Mouse (Mus musculus): ENCODE data around the gene Bloc1s1.

Bloc1s1 gene

GRCm38 (mm10) chr10:128904812-128905211, 19.0 kb downstream of the Bloc1s1 start:
- DNase-seq, result no peak

GRCm38 (mm10) chr10:128902409-128902988, 21.3 kb downstream of the Bloc1s1 start:
- no peak for DNase-seq

GRCm38 (mm10) chr10:128901409-128901808, 22.4 kb downstream of the Bloc1s1 start:
- no peak for DNase-seq

- DNase-seq, result no peak
Observed at GRCm38 (mm10) chr10:128900698-128901097, 23.1 kb downstream of the Bloc1s1 start, which contains the start of gene Cd63. TSS of gene Cd63 (plus strand) at chr10:128900989.

- DNase-seq, result no peak
Observed at GRCm38 (mm10) chr10:128899759-128900490, 23.9 kb downstream of the Bloc1s1 start.

DNA sequence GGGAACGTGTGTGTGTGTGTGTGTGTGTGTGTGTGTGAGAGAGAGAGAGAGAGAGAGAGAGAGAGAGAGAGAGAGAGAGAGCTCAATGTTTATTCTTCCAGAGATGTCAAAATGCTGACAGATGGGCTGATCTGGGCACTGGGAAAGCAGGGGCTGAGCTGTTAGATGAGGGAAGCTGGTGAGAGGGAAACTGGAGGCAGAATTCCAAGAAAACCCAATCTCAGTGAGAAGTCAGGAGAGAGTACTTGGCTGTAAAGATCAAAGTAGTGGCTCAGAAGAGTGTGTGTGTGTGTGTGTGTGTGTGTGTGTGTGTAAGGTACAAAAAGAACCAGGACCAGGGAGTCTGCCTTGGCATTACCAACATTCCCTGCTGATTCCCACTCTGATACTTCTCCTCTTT, 26.3 kb downstream of the Bloc1s1 start:
- DNase-seq, result no peak

DNA sequence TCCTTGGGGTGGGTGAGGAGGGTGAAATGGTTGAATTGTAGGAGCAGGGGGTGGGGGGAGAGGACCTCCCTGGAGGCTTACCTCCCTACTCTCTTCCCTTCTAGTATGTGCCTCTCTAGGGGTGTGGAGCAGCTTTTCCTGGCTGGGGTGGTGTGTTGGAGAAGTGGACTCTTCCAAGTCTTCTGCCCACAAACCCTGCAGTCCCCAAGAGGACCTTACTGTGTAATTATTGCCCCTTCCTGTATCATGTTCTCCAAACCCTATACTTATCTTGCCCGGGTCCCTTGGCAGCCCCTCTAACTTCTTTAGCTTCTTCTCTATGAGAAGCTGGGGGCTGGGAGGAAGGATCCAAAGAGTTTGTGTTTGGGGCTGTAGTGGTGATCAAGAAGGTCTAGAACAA, 27.0 kb downstream of the Bloc1s1 start:
- DNase-seq, result no peak

DNA sequence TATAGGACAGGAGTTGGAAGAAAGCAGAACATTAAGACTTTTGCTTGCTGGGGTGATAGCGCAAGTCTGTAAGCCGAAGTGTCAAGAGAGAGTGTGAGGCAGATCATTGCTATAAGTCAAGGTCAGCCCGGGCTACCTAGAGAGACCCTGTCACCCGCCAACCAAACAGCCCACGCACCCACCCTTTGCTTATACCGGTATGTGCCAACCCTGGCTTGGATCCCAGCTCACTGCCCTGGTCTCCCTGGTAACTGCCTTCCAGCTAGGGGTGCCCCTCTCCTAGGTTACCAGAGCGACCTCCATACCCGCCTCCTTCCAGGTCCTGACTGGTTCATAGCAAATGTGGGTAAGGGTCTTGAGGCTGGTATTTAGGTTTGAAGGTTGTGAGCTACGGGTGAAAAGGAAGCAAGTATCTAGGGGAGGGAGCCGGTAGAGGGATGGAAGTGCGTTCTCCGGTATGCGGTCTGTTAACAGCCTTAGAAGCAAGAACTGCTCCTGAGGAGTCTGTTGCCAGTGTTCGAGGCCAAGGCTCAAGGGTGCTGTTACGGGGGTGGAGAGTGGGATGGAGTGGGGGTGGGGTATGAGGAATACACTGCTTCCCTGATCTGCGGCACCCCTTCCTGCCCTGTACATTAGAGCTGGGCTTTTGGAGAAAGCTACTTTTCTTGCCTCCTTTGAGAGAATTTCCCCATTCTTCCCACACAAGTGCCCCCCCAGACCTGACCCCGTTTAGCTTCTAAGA, 27.7 kb downstream of the Bloc1s1 start:
- DNase-seq, result peak; percentile 34

DNA sequence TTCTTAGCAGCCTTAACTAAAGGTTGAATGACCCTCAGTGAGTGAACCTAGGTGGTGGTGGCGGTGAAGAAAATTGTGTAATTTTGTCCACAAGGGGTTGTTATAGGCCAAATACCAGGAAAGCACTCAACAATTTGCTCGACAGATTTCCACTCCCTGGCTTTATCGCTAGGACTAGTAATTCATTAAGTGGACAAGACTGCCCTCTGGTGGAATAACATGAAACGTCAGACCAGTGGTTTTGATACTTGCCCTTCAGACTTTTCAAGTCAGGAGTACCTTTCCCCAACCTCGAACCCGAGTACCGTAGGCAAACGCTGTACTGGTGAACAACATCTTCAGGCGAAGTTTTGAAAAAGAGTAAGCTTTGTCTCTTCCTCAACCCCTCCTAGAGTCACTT, 28.4 kb downstream of the Bloc1s1 start:
- peak; percentile 43 for DNase-seq

DNA sequence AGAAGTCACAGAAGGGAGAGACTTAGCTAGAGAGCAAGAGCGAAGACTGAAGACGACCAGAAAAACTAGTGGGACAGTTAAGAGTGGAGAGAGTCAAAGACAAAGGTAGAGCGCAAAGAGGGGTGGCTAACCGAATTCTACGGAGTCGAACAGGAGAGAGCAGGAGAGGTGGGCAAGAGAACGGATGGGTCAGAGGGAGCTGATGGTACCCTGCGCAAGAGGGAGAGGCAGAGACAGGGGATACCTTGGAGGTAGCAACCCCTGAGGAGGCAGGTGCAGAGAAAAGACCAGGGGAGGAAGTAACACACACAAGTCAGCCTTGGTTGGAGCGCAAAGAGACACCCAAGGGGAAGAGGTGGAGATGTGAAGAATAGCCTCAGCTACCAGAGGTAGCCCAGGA, 31.6 kb downstream of the Bloc1s1 start:
- DNase-seq, result no peak

DNA sequence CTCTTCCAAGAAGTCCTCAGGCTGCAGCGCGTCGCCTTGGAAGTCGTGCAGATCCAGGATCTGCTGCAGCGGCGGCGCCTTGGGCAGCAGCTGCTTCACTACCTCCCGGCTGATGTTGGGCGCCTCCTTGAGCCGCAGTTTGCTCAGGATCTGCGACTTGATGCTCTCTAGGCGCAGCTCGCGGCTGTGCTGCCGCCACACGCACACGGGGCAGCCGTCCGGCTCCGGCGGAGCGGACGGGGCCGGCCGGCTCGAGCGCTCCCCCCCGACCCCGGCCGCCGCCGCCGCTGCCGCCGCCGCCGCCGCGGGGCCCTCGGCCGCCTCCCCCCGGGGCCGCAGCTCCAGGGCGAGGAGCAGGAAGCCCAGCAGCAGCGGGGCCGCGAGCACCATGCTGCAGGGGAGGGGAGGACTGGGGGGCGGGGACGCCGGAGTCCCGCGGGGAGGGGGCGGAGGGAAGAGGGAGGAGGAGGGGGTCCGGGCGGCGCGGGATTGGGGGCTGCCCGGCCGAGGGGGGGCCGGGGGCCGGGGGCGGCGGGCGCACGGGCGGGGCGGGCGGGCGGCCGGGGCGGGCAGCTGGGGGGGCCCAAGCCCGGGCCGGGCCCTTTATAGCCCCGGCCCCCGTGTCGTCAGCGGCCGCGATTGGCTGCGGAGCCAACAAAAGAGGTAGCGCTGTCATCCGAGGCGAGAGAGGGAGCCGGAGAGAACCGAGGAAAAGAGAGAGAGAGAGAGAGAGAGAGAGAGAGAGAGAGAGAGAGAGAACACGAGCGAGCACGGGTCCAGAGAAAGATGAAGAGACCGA, 32.3 kb downstream of the Bloc1s1 start, which contains the start of gene Gdf11:
Gene Gdf11, minus strand, starts transcription at position 423 of the 799 bp plus-strand sequence.
- DNase-seq, result peak; percentile 17

DNA sequence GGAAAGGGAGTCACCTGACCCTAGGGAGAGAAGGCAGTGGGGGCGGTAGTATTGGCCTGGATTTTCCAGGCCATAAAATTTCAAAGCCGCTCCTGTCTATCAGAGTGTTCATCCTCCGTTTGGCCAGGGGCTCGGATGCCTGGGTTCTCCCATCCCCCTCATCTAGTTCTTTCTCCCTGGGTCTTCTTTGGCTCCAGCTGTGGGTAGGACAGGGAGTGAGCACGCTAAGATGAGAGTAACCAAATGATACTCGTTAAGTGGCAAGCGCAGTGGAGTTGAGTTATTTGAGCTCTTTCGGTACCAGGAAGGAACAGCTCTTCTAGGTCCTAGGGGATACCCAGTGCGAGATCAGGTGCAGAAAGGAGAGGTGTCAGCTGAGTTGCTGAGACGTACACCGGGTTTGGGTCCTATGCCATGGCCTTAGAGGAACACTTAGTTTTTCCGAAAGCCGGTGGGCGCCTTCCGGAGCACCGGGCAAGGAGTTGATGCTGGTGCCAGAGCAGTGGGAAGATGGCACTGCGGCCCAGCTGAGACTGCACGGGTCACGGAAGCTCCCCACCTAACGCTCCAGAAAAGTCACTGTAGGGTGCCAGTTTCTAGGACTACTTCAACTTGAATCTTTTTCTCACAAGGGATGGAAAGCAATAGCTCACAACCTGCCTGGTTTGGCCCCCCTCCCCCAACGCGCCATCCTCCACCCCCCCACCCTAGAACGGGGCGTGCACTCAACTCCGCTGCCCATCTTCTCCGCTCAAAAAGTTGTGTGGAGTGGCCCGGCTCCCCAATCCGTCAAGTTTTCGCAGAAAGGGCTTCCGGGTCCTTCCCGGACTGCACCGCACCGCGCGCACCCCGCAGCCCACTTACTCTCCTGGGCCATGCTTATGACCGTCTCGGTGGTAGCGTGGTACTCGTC, 33.2 kb downstream of the Bloc1s1 start:
- DNase-seq, result no peak

- DNase-seq, result no peak
Observed at GRCm38 (mm10) chr10:128889846-128890245, 34.0 kb downstream of the Bloc1s1 start.

- no peak for DNase-seq
Observed at GRCm38 (mm10) chr10:128888941-128889827, 34.7 kb downstream of the Bloc1s1 start.

DNA sequence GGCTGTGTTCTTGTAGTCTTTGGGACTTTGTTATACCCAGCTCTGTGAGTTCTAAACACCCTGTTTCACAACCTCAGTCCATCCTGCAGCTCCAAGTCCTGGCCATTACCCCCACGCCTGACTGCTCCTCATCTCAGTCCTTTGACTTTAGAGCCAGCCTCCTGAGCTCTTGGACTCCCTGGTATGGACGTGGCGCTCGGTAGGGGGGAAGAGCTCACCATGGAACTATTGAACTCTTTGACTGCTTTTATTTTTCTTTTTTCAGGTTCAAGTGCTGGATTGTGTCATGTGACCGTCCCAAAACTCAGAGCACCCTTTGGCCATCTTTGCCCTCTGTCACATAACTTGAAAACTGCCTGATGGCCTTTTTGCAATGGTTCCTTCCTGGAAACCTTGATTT, 41.8 kb downstream of the Bloc1s1 start:
- no peak for DNase-seq

DNA sequence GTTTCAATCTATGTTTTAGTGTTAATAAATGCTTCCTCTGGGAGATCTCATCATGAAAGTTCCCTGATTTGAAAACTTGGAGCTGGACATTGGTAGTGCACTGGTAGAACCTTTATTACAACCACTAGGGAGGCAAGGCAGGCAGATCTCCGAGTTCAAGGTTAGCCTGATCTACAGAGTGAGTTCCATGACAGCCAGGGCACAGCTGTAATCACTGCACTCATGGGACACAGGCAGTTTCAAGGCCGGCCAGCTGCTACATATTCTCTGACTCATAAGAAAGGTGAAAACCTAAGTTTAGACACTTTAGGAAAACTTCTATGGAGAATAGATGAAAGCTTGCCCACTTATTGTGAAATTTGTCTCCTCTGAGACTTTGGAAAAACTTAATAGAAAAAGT, 45.0 kb downstream of the Bloc1s1 start:
- no peak for DNase-seq

DNA sequence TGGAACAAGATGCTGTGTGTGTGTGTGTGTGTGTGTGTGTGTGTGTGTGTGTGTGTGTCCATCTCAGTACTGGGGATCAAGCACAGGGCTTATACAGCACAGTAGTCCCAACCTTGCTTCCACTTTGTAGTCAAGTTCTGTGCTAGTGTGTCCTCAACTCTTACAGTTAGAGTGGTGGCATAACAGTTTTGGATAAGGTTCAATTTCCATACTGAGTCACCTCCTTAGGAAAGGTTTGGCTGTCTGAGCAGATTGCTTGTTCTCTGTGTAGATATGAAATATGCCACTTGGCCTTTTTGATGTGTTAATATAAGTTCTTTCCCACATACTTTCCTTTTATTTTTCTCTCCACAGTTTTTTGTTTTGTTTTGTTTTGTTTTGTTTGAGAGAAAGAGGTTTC, 45.5 kb downstream of the Bloc1s1 start:
- no peak for DNase-seq

- no peak for DNase-seq
Observed at GRCm38 (mm10) chr10:128870341-128870740, 53.5 kb downstream of the Bloc1s1 start.

All from cerebellum, adult 11-12 months (tissue).